Mouse (Mus musculus): Measurements from ENCODE around the gene Gfod1. TPM values are rescaled to one million over a fixed set of nuclear protein-coding genes. Genes with fewer than 3 reads are reported as not detected.
A peak's percentile ranks its signal among the peaks of the same experiment; 100 is the strongest.

The Gfod1 gene
- total and polyA plus RNA-seq, 2 experiments from 2014 or later: 2.4 to 22.4 TPM

GRCm38 (mm10) chr13:43217686-43218085 is 86.3 kb downstream of the Gfod1 start:
- WGBS: 87% methylated on average over 4 of the region's 4 CpGs
- DNase-seq (ENCODE audit: low spot score) (no peak), ATAC-seq (ENCODE audit: low FRiP score) (no peak)
- Histone ChIP-seq H3K36me3 (ENCODE audit: insufficient read depth, low read length) (no peaks in the 10 kb centered on the region), H3K9me3 (ENCODE audit: low read length) (no peaks in the 10 kb centered on the region), H3K4me3 (ENCODE audit: low read depth, low read length) (no peak overlapping the region), H3K27ac (ENCODE audit: low read depth, low read length) (no peak overlapping the region), H3K9ac (replicated peaks; ENCODE audit: low read length, poor library complexity, severe bottlenecking) (no peak overlapping the region), H3K4me2 (ENCODE audit: low read depth, low read length, poor library complexity, severe bottlenecking) (no peak overlapping the region), H3K27me3 (ENCODE audit: insufficient read depth, low read length) (no peaks in the 10 kb centered on the region), H3K4me1 (ENCODE audit: insufficient read depth, low read length) (peaks cover 3% of the 10 kb centered on the region)
- TF ChIP-seq CTCF (IDR thresholded peaks at IDR 0.05): no peak

DNA sequence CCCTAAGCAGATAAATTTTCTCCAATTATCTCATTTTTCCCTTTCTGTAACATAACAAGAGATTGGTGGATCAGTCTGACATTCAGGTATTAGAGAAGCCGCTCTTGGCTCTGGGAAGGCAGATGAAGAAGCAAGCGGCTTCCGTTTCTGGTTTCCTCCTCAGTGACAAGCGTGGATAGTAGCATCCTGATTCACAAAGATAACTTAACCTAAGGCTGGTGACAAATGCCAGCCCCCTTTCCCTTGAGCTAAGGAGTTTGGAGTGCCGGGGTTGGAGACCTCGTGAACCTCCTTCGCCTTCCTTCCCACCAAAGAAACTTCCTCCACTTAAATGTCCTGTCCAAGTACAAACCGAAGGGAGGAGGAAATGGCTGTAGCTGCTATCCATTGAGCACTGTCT is 86.9 kb downstream of the Gfod1 start:
- Histone ChIP-seq H3K4me2 (ENCODE audit: low read depth, low read length, poor library complexity, severe bottlenecking) (no peak overlapping the region), H3K36me3 (ENCODE audit: insufficient read depth, low read length) (no peaks in the 10 kb centered on the region), H3K4me3 (ENCODE audit: low read depth, low read length) (no peak overlapping the region), H3K9ac (replicated peaks; ENCODE audit: low read length, poor library complexity, severe bottlenecking) (no peak overlapping the region), H3K27me3 (ENCODE audit: insufficient read depth, low read length) (no peaks in the 10 kb centered on the region), H3K4me1 (ENCODE audit: insufficient read depth, low read length) (peaks cover 3% of the 10 kb centered on the region), H3K9me3 (ENCODE audit: low read length) (no peaks in the 10 kb centered on the region), H3K27ac (ENCODE audit: low read depth, low read length) (no peak overlapping the region)
- ATAC-seq (ENCODE audit: low FRiP score) (no peak), DNase-seq (ENCODE audit: low spot score) (no peak)
- no peak for TF ChIP-seq CTCF (IDR thresholded peaks at IDR 0.05)
- WGBS: 82% methylated on average over 8 of the region's 8 CpGs

GRCm38 (mm10) chr13:43215994-43216706 is 87.8 kb downstream of the Gfod1 start:
- peak overlapping the region; percentile 62 for H3K27ac ChIP-seq (ENCODE audit: low read depth, low read length)

GRCm38 (mm10) chr13:43215144-43215993 is 88.6 kb downstream of the Gfod1 start:
- 16% methylated on average over 19 of the region's 19 CpGs for WGBS
- H3K4me3 ChIP-seq (ENCODE audit: low read depth, low read length): peak overlapping the region; percentile 18; the same call in 1 of the 2 replicates
- TF ChIP-seq CTCF (IDR thresholded peaks at IDR 0.05): no peak
- peak overlapping the region; percentile 50 for H3K4me2 ChIP-seq (ENCODE audit: low read depth, low read length, poor library complexity, severe bottlenecking)
- no peaks in the 10 kb centered on the region for H3K27me3 ChIP-seq (ENCODE audit: insufficient read depth, low read length)
- H3K9ac ChIP-seq (replicated peaks; ENCODE audit: low read length, poor library complexity, severe bottlenecking): no peak overlapping the region
- DNase-seq (ENCODE audit: low spot score) (peak; percentile 77), ATAC-seq (ENCODE audit: low FRiP score) (peak; percentile 87)
- H3K36me3 ChIP-seq (ENCODE audit: insufficient read depth, low read length): no peaks in the 10 kb centered on the region
- no peaks in the 10 kb centered on the region for H3K9me3 ChIP-seq (ENCODE audit: low read length)
- peaks cover 3% of the 10 kb centered on the region for H3K4me1 ChIP-seq (ENCODE audit: insufficient read depth, low read length)
- H3K27ac ChIP-seq (ENCODE audit: low read depth, low read length): peak overlapping the region; percentile 62; the same call in 1 of the 2 replicates

More at GRCm38 (mm10) chr13:43215994-43216706, 87.8 kb downstream of the Gfod1 start:
- H3K36me3 ChIP-seq (ENCODE audit: insufficient read depth, low read length): no peaks in the 10 kb centered on the region
- no peak overlapping the region for H3K4me3 ChIP-seq (ENCODE audit: low read depth, low read length)
- no peak for ATAC-seq (ENCODE audit: low FRiP score)
- no peak for TF ChIP-seq CTCF (IDR thresholded peaks at IDR 0.05)
- no peak overlapping the region; the same call in 1 of the 2 replicates for H3K4me2 ChIP-seq (ENCODE audit: low read depth, low read length, poor library complexity, severe bottlenecking)
- H3K9ac ChIP-seq (replicated peaks; ENCODE audit: low read length, poor library complexity, severe bottlenecking): no peak overlapping the region
- no peaks in the 10 kb centered on the region for H3K27me3 ChIP-seq (ENCODE audit: insufficient read depth, low read length)
- no peaks in the 10 kb centered on the region for H3K9me3 ChIP-seq (ENCODE audit: low read length)
- peaks cover 3% of the 10 kb centered on the region for H3K4me1 ChIP-seq (ENCODE audit: insufficient read depth, low read length)
- DNase-seq (ENCODE audit: low spot score): no peak
- WGBS: 76% methylated on average over 9 of the region's 9 CpGs

- no peak for DNase-seq (ENCODE audit: low spot score)
- TF ChIP-seq CTCF (IDR thresholded peaks at IDR 0.05): no peak
- H3K36me3 ChIP-seq (ENCODE audit: insufficient read depth, low read length): no peaks in the 10 kb centered on the region
- no peak overlapping the region for H3K9ac ChIP-seq (replicated peaks; ENCODE audit: low read length, poor library complexity, severe bottlenecking)
- no peak overlapping the region for H3K27ac ChIP-seq (ENCODE audit: low read depth, low read length)
- no peak overlapping the region for H3K4me3 ChIP-seq (ENCODE audit: low read depth, low read length)
- no peaks in the 10 kb centered on the region for H3K27me3 ChIP-seq (ENCODE audit: insufficient read depth, low read length)
- H3K4me2 ChIP-seq (ENCODE audit: low read depth, low read length, poor library complexity, severe bottlenecking): no peak overlapping the region
- no peak for ATAC-seq (ENCODE audit: low FRiP score)
- WGBS: 53% methylated on average over 7 of the region's 7 CpGs
- H3K4me1 ChIP-seq (ENCODE audit: insufficient read depth, low read length): peaks cover 3% of the 10 kb centered on the region
- H3K9me3 ChIP-seq (ENCODE audit: low read length): no peaks in the 10 kb centered on the region
Measured at GRCm38 (mm10) chr13:43212338-43212737, 91.6 kb downstream of the Gfod1 start.

GRCm38 (mm10) chr13:43210956-43211355 is 93.0 kb downstream of the Gfod1 start:
- Histone ChIP-seq H3K4me1 (ENCODE audit: insufficient read depth, low read length) (peaks cover under 1% of the 10 kb centered on the region; the same call in 1 of the 2 replicates), H3K9me3 (ENCODE audit: low read length) (no peaks in the 10 kb centered on the region), H3K36me3 (ENCODE audit: insufficient read depth, low read length) (no peaks in the 10 kb centered on the region), H3K4me2 (ENCODE audit: low read depth, low read length, poor library complexity, severe bottlenecking) (no peak overlapping the region), H3K4me3 (ENCODE audit: low read depth, low read length) (no peak overlapping the region), H3K9ac (replicated peaks; ENCODE audit: low read length, poor library complexity, severe bottlenecking) (no peak overlapping the region), H3K27ac (ENCODE audit: low read depth, low read length) (no peak overlapping the region), H3K27me3 (ENCODE audit: insufficient read depth, low read length) (no peaks in the 10 kb centered on the region)
- DNase-seq (ENCODE audit: low spot score) (no peak), ATAC-seq (ENCODE audit: low FRiP score) (no peak)
- TF ChIP-seq CTCF (IDR thresholded peaks at IDR 0.05): no peak
- WGBS: 86% methylated on average over 5 of the region's 5 CpGs
